Mouse (Mus musculus): ENCODE data around the gene Cdk5rap1.

- TF ChIP-seq FLI1 (IDR thresholded peaks at IDR 0.05; ENCODE audit: low read length), result no peak
- TF ChIP-seq GATA1 (IDR thresholded peaks at IDR 0.05; ENCODE audit: borderline replicate concordance, low read length), result no peak
Measured at GRCm38 (mm10) chr2:154390180-154390964, 17.6 kb upstream of the Cdk5rap1 start.

Measured in megakaryocyte, embryonic 14.5 days (primary cell).